Mouse (Mus musculus) heart, postnatal 36 days (tissue): ENCODE data around the gene Mrpl23. TPM values are rescaled to one million over a fixed set of nuclear protein-coding genes. Genes with fewer than 3 reads are reported as not detected.

Experiments used
- DNase-seq, 2 experiments: peaks; one replicate each; pipeline ENCODE4 v3.0.0; 2021 to 2022
- intact Hi-C: fragments of 180-260 bp; cut with DNase I; formaldehyde crosslinking; loops from one replicate; pipeline ENCODE4 v1.15.1; 2025
- total RNA-seq, 2 experiments: library from RNA; stranded (reverse); gene quantifications; 2 replicates each; pipeline ENCODE4 v1.2.3; 2021

Gene Mrpl23
- 10 to 100 TPM; 12.8 to 13.1 TPM for total RNA-seq

DNA sequence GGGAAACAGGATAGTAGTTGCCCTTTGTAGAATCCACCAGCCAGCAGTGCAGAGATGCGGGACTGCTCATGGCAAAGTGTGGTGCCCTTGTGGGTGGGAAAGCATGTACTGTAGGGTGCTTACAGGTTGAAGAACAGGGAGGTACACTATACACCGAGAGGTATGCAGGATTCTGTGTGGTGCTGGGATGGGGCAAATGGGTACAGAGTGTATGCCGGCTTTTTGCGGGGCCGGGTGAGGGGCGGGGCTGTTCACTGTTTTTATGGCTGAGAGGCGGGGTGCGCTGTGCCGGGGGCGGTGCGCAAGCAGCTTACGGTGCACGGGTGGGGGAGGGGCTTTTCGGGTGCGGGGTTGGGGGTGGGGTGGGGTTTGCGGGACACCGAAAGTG lies at the start of gene Mrpl23:
Mrpl23 (plus strand) TSS at position 16 of the 388 bp plus-strand sequence.
- DNase-seq, result no peak
- intact Hi-C loops, result no loop called here

DNA sequence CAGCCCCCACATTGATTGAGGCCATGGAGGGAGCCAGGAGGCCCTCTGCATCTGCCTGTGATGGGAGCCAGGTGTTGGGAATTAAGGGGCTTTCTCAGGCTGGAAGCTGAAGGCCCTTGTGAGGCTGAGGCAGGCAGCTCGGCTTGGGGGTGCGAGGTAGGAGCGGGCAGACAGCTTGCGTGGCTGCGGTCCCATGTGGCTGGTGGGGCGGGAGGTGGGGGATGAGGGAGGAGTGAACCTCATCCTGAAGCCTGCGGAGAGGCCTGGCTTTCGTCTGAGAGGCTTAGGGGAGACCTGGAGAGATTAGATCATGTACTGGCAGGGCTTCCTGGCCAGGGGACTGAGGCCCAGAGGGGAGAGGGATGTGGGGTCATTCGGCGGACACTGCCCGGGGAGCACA lies 49.4 kb upstream of the Mrpl23 start:
- DNase-seq, result peak in 1 of 2 experiments; percentile 40
- intact Hi-C loops, result no loop called here

DNA sequence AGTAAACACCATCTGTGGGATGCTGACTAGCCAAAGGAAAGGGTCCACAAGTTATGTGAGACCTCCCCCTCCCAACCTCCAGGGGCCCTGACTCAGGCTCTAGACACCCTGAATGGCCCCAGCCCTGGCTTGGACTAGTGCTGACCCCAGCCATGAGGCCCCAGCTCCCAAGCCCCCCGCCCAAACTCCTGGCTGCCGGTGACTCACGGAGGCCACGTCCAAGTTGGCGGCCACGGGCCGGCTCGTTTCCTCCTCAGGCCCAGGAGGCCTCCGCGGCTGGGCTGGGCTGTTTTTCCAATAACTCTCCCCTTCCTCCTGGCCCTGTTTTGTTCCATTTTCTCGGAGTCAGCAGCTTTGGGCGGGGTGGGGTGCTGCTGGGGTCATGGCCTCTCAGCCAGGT lies 47.7 kb upstream of the Mrpl23 start:
- DNase-seq, result peak; percentile 70 to 71
- intact Hi-C loops, result no loop called here

DNA sequence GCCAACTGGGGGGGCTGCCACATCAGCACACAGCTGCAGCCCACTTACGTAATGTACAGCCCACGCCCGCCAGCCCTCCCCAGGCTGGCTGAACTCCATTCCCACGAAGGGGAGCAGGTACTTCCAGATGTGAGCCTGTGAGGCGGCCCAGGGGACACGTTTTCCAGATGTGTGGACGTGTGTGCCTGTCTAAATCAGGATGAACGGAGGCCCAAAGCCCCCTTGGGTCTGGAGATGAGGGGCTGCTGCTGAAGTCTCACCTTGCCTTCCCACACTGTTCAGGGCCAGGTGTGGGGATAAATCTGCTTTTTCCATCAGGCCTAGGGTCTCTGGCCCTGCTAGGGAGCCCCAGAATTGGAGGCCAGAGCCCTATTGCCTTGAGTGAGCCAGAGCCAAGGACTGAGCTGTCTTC lies 45.7 kb upstream of the Mrpl23 start:
- no peak for DNase-seq
- intact Hi-C loops, result no loop called here

DNA sequence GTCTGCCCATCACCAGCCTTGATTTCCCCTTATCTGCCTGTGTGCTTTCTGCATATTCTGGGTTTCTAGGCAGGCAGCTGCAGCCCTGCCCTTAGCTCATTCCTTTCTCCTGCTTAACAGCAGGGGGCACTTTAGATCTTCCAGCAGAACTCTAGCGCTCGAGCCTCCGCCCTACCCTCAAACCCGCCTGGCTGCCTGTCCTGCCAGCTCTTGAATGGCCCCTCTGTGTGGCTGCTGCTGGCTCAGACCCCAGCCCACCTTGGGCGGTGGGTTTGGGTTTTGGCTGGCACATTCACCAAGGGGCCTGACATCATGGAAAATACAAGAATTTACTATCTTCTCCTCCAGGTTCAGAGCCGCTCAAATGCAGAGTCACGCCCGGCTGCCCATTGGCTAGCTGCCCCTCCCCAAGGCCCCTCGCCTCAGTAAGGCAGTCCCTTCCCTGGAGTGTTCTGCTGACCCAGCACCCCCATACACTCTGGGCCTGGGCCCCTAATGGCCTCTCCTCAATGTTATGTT lies 45.1 kb upstream of the Mrpl23 start:
- intact Hi-C loops, result no loop called here
- no peak for DNase-seq

DNA sequence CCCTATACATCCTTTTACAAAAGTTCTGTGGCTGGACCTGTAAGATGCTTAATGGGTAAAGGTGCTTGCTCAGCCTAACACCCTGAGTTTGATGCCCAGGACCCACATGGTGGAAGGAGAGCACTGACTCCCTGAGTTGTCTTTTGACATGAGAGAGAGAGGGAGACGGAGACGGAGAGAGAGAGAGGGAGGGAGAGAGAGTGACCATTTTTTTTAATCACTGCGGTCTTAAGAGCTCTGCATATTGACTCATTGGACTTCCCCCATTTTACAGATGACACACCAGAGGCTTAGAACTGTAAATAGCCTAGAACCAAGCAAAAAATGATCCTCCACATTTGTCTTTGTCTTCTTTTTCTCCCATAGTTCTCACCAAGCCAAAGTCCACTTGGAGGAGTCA lies 44.4 kb upstream of the Mrpl23 start:
- intact Hi-C loops, result no loop called here
- DNase-seq, result no peak

DNA sequence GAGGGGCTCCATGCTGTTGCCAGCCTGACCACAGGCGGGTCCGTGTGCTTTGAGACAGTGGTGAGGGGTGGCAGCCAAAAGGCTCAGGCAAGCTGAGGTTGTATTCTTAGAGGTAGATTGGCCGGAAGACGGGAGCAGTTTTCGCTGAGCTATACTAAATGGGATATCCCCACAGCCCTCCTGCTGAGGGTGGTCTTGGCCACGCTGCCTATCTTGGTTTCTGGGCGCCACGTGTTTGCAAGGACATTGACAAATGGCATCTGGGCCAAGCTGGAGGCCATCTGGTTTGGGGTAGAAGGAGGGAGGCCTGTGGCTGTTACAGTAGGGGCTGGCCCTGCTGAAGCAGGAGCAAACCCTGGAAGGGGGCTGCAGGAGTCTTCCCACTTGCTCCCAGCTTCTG lies 39.0 kb upstream of the Mrpl23 start:
- intact Hi-C loops, result no loop called here
- DNase-seq, result no peak

DNA sequence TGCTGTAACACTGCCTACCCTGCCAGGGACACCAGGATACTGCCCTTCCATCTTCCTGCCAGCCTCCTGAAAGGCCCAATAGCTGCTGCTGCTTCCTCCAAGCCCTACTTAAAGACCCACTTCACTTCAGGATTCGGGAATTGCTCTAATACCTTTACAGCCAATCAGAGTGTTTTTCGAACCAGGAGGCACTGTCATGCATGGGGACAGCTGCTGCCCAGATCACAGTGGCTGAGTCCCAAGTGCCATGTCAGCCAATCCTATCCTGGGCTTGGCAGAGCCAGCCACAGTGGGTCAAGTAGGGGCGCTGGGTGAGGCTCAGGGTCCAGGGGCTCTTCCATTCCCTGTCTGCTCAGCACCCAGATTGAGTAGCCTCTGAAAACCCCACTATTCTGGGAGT lies 36.3 kb upstream of the Mrpl23 start:
- intact Hi-C loops, result no loop called here
- peak in 1 of 2 experiments; percentile 45 for DNase-seq

DNA sequence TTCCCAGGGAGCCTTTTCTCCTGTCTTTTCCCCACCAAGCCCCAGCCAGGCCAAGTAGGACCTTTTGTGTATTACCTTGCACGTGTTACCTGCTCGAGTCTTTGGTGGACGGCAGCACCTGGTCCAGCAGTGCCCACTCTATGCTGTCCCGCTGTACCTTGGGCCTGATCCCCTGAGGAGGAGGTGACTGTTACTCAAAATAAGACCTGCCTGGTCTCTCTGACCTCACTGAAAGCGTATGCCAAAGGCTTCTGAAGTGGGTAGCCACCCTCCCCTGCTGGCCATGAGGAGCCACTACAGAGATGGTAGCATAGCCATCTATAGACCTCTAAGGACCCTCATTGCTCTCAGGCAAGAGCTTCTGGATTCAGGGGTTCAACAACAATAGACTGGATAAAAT lies 35.7 kb upstream of the Mrpl23 start:
- intact Hi-C loops, result loop anchor here (1.0 kb wide), 1 partner anchor 56 kb away; no protein-coding TSS in a partner anchor
- DNase-seq, result no peak

DNA sequence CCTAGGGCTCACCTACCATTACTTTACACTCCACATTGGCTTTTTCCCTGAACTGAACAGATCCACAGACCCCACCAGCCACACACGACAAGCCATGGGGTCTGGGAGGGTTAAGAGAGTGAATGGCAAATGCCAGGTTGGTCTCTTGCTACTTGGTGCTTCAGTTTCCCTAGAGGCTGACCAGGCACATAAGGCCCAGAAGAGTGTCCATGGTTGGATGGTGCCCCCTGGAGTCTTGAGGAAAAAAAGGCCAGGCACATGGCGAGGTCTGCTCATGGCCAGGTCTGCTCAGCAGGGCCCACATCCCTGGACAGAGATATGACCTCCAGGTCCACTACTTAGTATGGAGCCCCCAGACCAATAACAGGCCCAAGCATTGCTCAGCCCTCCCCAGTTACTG lies 34.7 kb upstream of the Mrpl23 start:
- DNase-seq, result peak; percentile 61 to 66
- intact Hi-C loops, result loop anchor here (1.0 to 2.0 kb wide), 2 partner anchors 57 to 163 kb away; no protein-coding TSS in a partner anchor

DNA sequence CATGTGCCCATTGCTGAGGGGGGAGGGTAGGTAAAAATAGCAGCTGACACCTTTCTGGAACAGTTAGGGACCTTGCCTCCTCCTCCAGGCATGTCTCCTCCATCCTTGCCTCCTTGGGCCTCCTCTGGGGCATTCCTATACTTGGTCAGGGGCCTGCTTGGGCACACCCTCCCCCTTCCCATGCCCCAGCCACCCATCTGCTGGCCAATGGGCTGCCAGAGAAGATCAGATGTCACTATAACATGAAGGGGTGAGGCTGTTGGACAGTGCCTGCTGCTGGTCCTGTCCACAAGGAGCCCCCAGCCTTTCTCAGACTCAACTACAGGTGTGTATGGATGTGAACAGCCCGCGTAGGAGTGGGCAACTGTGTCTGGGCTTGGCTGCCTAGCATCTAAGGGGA lies 33.9 kb upstream of the Mrpl23 start, which contains the start of gene Tnnt3:
Tnnt3 (plus strand) TSS at position 262 of the 400 bp plus-strand sequence.
- intact Hi-C loops, result loop anchor here (2.0 kb wide), 1 partner anchor 164 kb away; no protein-coding TSS in a partner anchor
- DNase-seq, result no peak

DNA sequence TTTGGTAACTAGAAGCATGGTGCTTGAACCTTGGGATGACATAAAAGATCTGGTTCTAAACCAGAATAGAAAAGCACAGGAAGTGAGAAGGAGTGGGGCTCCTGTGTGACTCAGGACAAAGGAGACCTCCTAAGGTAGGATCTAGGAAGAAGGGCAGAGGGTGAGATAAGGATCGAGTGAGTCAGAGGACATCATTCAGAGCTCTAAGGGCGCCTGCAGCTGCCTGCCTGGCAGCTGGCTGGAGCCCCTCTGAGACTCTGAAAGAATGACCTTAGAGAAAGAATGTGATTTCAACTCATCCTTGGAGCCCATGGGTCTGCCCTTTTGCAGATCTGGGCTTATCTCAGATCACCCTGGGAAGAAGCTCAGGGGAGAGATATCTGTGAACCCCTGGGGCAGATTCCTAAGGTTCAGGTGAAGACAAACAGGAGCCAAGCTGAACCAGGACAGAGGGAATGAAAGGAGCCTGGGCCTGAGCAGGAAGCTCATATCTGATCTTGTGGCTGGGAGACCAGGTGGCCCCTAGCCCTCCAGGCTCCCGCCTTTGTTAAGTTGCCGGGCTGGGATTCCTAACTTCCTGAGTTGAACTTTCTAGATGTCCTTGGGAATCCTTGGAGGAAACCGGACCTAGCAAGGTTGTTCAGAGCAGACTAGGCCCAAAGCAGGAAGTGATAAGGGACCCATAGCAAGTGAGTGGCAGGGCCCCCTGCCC lies 33.3 kb upstream of the Mrpl23 start:
- intact Hi-C loops, result loop anchor here (2.0 kb wide), 1 partner anchor 164 kb away; no protein-coding TSS in a partner anchor
- no peak for DNase-seq

DNA sequence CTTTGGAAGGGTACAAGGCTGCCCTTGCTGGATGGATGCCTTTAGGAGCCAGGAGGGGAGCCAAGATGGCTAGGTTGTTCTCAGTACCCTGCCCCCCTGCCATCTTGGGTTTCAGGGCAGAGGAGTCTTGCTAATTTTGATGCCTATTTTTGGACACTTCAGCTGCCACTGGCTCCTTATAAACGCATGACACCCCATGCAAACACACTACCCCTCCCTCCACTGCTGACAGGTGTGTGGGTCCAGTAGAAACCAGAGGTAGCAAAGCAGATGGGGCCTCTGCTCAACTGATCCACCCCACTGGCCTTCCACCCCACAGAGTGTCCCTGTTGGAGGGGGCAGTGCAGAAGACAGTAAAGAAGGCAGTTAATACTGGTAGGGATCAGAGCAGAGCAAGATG lies 32.5 kb upstream of the Mrpl23 start:
- DNase-seq, result no peak
- intact Hi-C loops, result no loop called here

DNA sequence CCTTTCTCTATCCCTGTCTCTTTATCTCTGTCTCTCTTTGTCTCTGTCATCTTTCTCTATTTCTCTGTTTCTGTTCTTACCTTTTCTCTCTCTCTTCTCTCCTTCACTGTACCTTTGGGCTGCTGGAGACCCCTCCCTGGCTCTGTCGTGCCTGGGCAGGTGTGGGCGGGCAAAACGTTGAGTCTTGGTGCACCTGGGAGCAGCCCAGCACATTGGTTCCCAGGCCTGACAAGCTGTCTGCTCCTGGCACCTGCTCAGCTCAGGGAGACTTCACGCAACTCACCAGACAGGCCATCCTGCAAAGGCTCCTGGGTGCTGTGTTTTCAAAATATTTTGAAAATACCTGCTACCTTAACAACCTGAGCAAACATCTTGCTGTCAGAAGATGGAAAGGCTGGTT lies 29.3 kb upstream of the Mrpl23 start:
- intact Hi-C loops, result no loop called here
- DNase-seq, result no peak

DNA sequence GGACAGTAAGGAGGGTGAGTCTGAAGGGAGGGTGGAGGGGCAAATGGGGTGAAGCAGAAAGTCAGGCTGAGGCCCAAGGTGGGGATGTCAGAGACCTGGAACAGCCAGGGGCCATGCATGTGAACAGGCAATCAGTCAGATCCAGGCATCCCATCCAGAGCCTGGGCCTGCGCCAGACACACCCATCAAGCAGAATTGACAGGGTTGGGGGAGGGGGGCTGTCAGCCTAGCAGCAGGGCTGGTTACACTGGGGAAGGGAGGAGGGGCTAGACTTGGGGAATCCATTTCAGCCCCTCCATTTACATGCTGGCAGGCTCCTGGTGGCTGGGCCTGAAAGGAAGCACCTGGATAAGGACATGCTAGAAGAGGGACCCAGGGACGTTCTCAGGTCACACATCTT lies 26.5 kb upstream of the Mrpl23 start:
- intact Hi-C loops, result no loop called here
- DNase-seq, result no peak

DNA sequence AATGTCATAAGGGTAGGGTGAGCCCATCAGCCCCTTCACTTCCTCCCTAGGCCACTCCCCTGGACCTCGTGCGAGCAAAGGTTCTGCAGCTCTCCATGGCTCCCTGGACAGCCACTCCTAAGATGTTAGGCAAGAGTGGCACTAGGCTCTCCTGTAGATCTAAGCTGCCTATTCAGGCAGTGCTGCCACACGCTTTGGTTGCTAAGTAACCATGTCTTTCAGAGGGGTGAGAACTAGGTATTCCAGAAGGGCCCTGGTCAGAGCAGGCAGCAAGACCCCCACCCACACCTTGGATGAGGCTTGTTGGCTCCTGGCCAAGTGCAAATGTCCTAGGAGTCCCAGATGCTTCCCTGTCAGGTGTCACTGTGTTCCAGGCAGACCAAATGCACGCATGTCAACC lies 26.0 kb upstream of the Mrpl23 start:
- no peak for DNase-seq
- intact Hi-C loops, result no loop called here

DNA sequence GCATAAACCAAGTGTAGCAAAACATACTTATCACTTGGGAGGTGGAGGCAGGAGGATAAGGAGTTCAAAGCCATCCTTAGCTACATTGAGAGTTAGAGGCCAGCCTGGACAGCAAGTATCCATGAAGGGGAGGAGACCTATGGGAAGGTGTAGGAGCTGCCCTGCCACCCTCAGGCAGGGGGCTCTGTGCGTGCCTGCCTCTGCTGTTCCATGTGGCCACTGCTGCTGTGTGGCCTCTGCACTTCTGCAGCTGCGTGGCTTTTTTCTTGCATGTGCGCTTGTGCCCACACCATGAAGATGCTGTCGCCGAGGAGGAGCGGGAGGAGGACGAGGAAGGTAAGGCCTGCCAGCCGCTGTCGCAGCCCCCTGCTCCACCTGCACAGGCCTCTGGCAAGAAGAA lies 25.0 kb upstream of the Mrpl23 start:
- no peak for DNase-seq
- intact Hi-C loops, result no loop called here

DNA sequence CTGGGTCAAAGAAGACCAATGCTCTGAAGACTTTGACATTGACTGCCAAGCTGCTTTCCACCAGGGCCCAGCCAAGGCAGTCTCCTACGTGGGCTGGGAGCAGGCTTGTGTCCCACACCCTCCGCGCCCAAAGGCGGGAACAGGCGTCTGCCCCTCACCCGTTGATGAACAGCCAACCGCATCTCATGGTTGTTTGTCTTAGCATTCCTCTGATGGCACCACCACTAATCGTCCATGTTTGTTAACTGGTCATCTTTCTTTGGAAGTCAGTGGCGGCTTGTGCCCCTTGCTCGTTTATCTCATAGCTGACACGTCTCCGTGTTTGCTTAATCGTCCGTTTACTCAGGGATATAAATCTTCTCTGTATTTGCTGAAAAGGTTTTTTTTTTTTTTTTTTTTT lies 23.0 kb upstream of the Mrpl23 start:
- intact Hi-C loops, result no loop called here
- DNase-seq, result no peak

DNA sequence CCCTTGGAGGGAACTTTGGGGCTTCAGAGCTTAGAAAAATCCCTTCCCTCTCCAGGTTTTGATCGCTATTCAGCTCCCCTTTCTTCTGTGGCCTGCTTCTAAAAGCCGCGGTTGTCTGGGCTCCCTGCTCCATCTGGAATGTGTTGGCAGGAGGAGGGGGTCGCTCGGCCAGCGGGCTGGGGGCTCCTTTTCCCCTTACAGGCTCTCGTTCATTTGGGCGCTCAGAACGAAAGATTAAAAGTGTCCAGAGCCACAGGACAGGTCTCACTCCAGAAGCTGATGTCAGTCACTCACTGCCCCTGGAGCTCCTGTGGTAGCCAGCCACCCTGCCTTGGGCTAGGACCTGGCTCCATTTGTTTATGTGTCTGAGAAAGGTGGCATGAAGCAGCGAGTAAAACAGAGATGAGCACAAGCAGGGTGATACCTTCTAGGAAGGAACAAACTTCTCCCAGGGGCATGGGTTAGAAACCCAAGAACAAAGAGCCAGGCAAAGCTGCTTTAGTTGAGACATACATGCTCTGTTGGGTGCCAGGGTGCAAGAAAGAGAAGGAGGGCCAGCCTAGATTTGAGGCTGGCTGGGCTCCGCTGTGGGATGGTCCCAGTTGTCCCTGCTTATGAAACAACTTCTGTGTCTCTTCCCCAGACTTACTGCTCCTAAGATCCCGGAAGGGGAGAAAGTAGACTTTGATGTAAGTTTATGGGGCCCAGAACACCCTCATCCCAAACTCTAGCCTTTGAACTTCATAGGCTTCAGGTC lies 22.3 kb upstream of the Mrpl23 start:
- DNase-seq, result no peak
- intact Hi-C loops, result no loop called here

DNA sequence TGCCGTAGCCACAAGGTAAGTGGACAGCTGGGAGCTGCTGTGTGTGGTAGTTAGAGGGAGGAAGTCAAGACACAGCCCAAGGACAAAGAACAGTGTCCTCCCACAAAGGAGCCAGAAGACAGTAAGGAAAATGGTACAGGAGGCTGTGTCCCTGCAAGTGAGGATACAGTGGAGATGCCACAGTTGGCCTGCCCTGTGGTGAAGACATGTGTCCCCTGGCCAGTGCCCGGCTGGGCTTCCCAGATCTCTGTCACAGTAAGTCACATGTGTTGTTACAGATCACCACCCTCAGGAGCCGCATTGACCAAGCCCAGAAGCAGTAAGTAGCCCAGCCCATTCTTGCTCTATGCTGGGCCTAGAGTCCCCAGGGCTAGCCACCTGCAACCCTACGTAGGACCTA lies 18.4 kb upstream of the Mrpl23 start:
- no peak for DNase-seq
- intact Hi-C loops, result no loop called here

DNA sequence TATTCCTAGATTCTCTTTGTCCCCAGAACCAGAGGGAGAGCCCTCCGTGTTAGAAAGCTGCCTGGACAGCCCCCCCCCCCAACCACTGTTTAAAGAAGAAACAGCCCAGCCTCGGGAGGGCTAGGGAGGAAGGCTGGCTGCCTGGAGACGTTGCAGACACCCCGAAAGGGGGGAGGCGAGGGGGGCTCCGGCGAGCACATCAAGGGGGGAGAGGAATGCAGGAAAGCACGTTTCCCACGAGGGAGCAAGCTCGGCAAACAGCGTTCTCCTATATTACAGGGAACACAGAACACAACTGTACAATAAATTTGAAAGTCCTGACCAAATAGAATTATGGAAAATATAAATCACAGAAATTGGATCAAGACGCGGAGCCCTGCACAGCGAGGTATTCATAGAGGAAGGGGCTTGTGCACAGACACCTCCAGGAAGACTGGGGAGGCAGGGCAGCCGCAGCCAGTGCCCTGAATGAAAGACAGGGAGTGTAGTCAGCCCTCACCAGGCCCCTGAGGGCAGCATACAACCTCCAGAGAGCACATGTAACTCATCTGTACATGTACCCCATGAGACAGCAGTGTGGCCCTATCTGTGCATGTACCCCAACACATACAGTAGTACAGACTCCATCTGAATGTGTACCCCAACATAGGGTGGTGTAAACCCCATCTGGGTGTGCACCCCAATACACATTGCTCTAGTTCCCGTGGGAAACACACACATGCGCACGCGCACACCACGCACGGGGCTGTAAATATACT lies 16.1 kb upstream of the Mrpl23 start:
- intact Hi-C loops, result no loop called here
- no peak for DNase-seq
